Mouse (Mus musculus) cerebellum, adult 2 months (tissue): ENCODE data around the gene Gli1.

Experiments
- CTCF ChIP-seq: fragments of 200-500 bp; IDR thresholded peaks from 2 replicates; pipeline ENCODE4 v1.5.1; 2011; ENCODE audit warnings: low read depth, mild to moderate bottlenecking, control low read depth, low read length, moderate library complexity, borderline replicate concordance; ENCODE audit not compliant: insufficient read depth
- POLR2A ChIP-seq: fragments of 200-500 bp; IDR thresholded peaks from 2 replicates; pipeline ENCODE4 v1.6.1; 2011; ENCODE audit warnings: low read length, control low read depth, borderline replicate concordance; ENCODE audit not compliant: insufficient read depth

GRCm38 (mm10) chr10:127339683-127340576 is 1.8 kb downstream of the Gli1 start:
- TF ChIP-seq POLR2A = no peak
- TF ChIP-seq CTCF = no peak
